Mouse (Mus musculus) subcutaneous adipose tissue, adult 2 months (tissue): ENCODE measurements around the gene Mdfi. TPM values are rescaled to one million over a fixed set of nuclear protein-coding genes. Genes with fewer than 3 reads are reported as not detected.

Experiments
- polyA plus RNA-seq: library from polyadenylated mRNA; depleted of rRNA; stranded (reverse); fragments of >200 nt; gene quantifications from 2 replicates; pipeline ENCODE4 v1.2.3, GENCODE M21; 2012; ENCODE audit warnings: low replicate concordance; rRNA removed

Gene Mdfi
- polyA plus RNA-seq: 10.0 and 35.1 TPM in 2 replicates

GRCm38 (mm10) chr17:47834482-47834767 is at the start of gene Mdfi:
Gene Mdfi, minus strand, starts transcription at chr17:47834691.

Other genes with a start within 250 kb of the Mdfi start
- 12.1 and 16.8 TPM in 2 replicates for gene Bysl, start 223.2 kb downstream of the Mdfi start, polyA plus RNA-seq
- 30.1 and 35.1 TPM in 2 replicates for gene Med20, start 223.1 kb downstream of the Mdfi start, polyA plus RNA-seq
- 0.92 and 3.5 TPM in 2 replicates for gene Gm20517, start 223.1 kb downstream of the Mdfi start, polyA plus RNA-seq
- gene Usp49, start 204.0 kb downstream of the Mdfi start, polyA plus RNA-seq: 10.6 and 11.0 TPM in 2 replicates
- 108 and 152 TPM in 2 replicates for gene Tomm6, start 146.3 kb downstream of the Mdfi start, polyA plus RNA-seq
- gene Frs3, start 145.7 kb downstream of the Mdfi start, polyA plus RNA-seq: 13.8 and 15.6 TPM in 2 replicates
- 2.8 and 5.5 TPM in 2 replicates for gene Gm21981, start 140.2 kb downstream of the Mdfi start, polyA plus RNA-seq
- gene Prickle4, start 140.0 kb downstream of the Mdfi start, polyA plus RNA-seq: 7.4 and 9.1 TPM in 2 replicates
- gene Pgc, start 107.8 kb downstream of the Mdfi start, polyA plus RNA-seq: 0.50 and 0.56 TPM in 2 replicates
- gene Tfeb, start 97.7 kb downstream of the Mdfi start, polyA plus RNA-seq: 20.9 and 24.8 TPM in 2 replicates
- gene Foxp4, start 90.0 kb upstream of the Mdfi start, polyA plus RNA-seq: 29.1 and 59.3 TPM in 2 replicates
- not detected in 2 replicates for gene 1700122O11Rik, start 203.6 kb upstream of the Mdfi start, polyA plus RNA-seq